Mouse (Mus musculus) hindbrain, embryonic 11.5 days (tissue): ENCODE measurements at regions not wholly inside any gene's neighbourhood (a gene's known extent, or its start where the extent isn't known, plus 50 kb on each side); places are given as distances from the start of the nearest gene placed in this dataset.

ENCODE experiments used
- ATAC-seq: fragments of 200-750 bp; cut with Nextera tagmentation; 2 replicates; pipeline ENCODE4 v1.8.0; 2017; ENCODE audit warnings: mild to moderate bottlenecking, moderate TSS enrichment, moderate library complexity; ENCODE audit not compliant: low FRiP score
- DNase-seq: peaks from one replicate; pipeline ENCODE4 v3.0.0-alpha.2; 2015; ENCODE audit warnings: low spot score
- H3K27ac ChIP-seq: fragments of 300-500 bp; sonication (generic); 2 replicates; pipeline ENCODE4 v1.5.1; 2014; ENCODE audit warnings: mild to moderate bottlenecking, low read depth, low read length
- H3K27me3 ChIP-seq: fragments of 300-500 bp; sonication (generic); 2 replicates; pipeline ENCODE4 v1.6.1; 2014; ENCODE audit warnings: mild to moderate bottlenecking, low read length, moderate library complexity, mixed read lengths; ENCODE audit not compliant: control insufficient read depth, insufficient read depth
- H3K36me3 ChIP-seq: fragments of 300-500 bp; sonication (generic); 2 replicates; pipeline ENCODE4 v1.6.1; 2014; ENCODE audit warnings: mild to moderate bottlenecking, low read length, moderate library complexity, mixed read lengths; ENCODE audit not compliant: control insufficient read depth, insufficient read depth
- H3K4me1 ChIP-seq: fragments of 300-500 bp; sonication (generic); replicated peaks from 2 replicates; pipeline ENCODE4 v1.6.1; 2014; ENCODE audit warnings: low read length, mixed read lengths; ENCODE audit not compliant: control insufficient read depth, insufficient read depth
- H3K4me2 ChIP-seq: fragments of 300-500 bp; sonication (generic); replicated peaks from 2 replicates; pipeline ENCODE4 v1.6.1; 2014; ENCODE audit warnings: mild to moderate bottlenecking, low read depth, low read length
- H3K4me3 ChIP-seq: fragments of 300-500 bp; sonication (generic); 2 replicates; pipeline ENCODE4 v1.5.1; 2014; ENCODE audit warnings: low read depth, low read length
- H3K9ac ChIP-seq: fragments of 300-500 bp; sonication (generic); 2 replicates; pipeline ENCODE4 v1.6.1; 2014; ENCODE audit warnings: low read depth, low read length
- H3K9me3 ChIP-seq: fragments of 300-500 bp; sonication (generic); 2 replicates; pipeline ENCODE4 v1.6.1; 2016; ENCODE audit warnings: low read length; ENCODE audit not compliant: control insufficient read depth
- WGBS: fragments of 180-500 bp; shearing (Covaris S2); extraction: QIAGEN DNeasy Blood & Tissue Kit; methylation state at CpG from one replicate; pipeline ENCODE4 v1.1.7; 2014; 5-methylcytosine and 5-hydroxymethylcytosine counted together

GRCm38 (mm10) chr8:103884873-103885780, 216.3 kb upstream of the Cdh5 start:
- no peaks in the 10 kb centered on the region for H3K27me3 ChIP-seq
- no peaks in the 10 kb centered on the region for H3K4me1 ChIP-seq
- WGBS, result 91% methylated on average over 12 of the region's 12 CpGs
- no peak overlapping the region for H3K9ac ChIP-seq
- no peak overlapping the region for H3K4me2 ChIP-seq
- no peak overlapping the region for H3K4me3 ChIP-seq
- ATAC-seq, result no peak
- no peaks in the 10 kb centered on the region for H3K9me3 ChIP-seq
- no peak overlapping the region for H3K27ac ChIP-seq
- no peaks in the 10 kb centered on the region for H3K36me3 ChIP-seq
- DNase-seq, result no peak

GRCm38 (mm10) chr8:103894589-103894988, 206.8 kb upstream of the Cdh5 start:
- no peak for DNase-seq
- WGBS, result 91% methylated on average over 6 of the region's 6 CpGs

GRCm38 (mm10) chr8:103895132-103895531, 206.3 kb upstream of the Cdh5 start:
- no peak for ATAC-seq
- Histone ChIP-seq H3K9ac (no peak overlapping the region), H3K4me1 (no peaks in the 10 kb centered on the region), H3K36me3 (no peaks in the 10 kb centered on the region), H3K27me3 (no peaks in the 10 kb centered on the region), H3K9me3 (no peaks in the 10 kb centered on the region), H3K27ac (no peak overlapping the region), H3K4me2 (no peak overlapping the region), H3K4me3 (no peak overlapping the region)
- 90% methylated on average over 6 of the region's 6 CpGs for WGBS
- DNase-seq, result no peak

More at GRCm38 (mm10) chr8:103894589-103894988, 206.8 kb upstream of the Cdh5 start:
- H3K27me3 ChIP-seq, result no peaks in the 10 kb centered on the region
- H3K4me1 ChIP-seq, result no peaks in the 10 kb centered on the region
- no peak for ATAC-seq
- H3K4me3 ChIP-seq, result no peak overlapping the region
- H3K4me2 ChIP-seq, result no peak overlapping the region
- H3K27ac ChIP-seq, result no peak overlapping the region
- no peaks in the 10 kb centered on the region for H3K36me3 ChIP-seq
- H3K9me3 ChIP-seq, result no peaks in the 10 kb centered on the region
- H3K9ac ChIP-seq, result no peak overlapping the region

- DNase-seq, result no peak
- H3K9me3 ChIP-seq, result no peaks in the 10 kb centered on the region
- no peaks in the 10 kb centered on the region for H3K27me3 ChIP-seq
- H3K9ac ChIP-seq, result no peak overlapping the region
- no peak overlapping the region for H3K4me2 ChIP-seq
- no peak overlapping the region for H3K27ac ChIP-seq
- no peaks in the 10 kb centered on the region for H3K4me1 ChIP-seq
- H3K4me3 ChIP-seq, result no peak overlapping the region
- ATAC-seq, result no peak
- WGBS, result 81% methylated on average over 7 of the region's 7 CpGs
- H3K36me3 ChIP-seq, result no peaks in the 10 kb centered on the region
Observed at GRCm38 (mm10) chr8:103897463-103897862, 204.0 kb upstream of the Cdh5 start.

- no peak overlapping the region for H3K4me2 ChIP-seq
- H3K36me3 ChIP-seq, result no peaks in the 10 kb centered on the region
- no peaks in the 10 kb centered on the region for H3K27me3 ChIP-seq
- H3K27ac ChIP-seq, result no peak overlapping the region
- no peaks in the 10 kb centered on the region for H3K4me1 ChIP-seq
- H3K4me3 ChIP-seq, result no peak overlapping the region
- ATAC-seq (no peak), DNase-seq (no peak)
- H3K9me3 ChIP-seq, result no peaks in the 10 kb centered on the region
- no peak overlapping the region for H3K9ac ChIP-seq
- 64% methylated on average over 1 of the region's 1 CpGs for WGBS
Observed at GRCm38 (mm10) chr8:103902516-103902915, 198.9 kb upstream of the Cdh5 start.

GRCm38 (mm10) chr8:103903635-103904034, 197.8 kb upstream of the Cdh5 start:
- no peaks in the 10 kb centered on the region for H3K27me3 ChIP-seq
- WGBS, result 90% methylated on average over 5 of the region's 5 CpGs
- no peak overlapping the region for H3K4me2 ChIP-seq
- H3K9me3 ChIP-seq, result no peaks in the 10 kb centered on the region
- H3K9ac ChIP-seq, result no peak overlapping the region
- no peaks in the 10 kb centered on the region for H3K4me1 ChIP-seq
- DNase-seq (no peak), ATAC-seq (no peak)
- H3K27ac ChIP-seq, result no peak overlapping the region
- H3K36me3 ChIP-seq, result no peaks in the 10 kb centered on the region
- H3K4me3 ChIP-seq, result no peak overlapping the region

GRCm38 (mm10) chr8:103907662-103908061, 193.8 kb upstream of the Cdh5 start:
- Histone ChIP-seq H3K4me3 (no peak overlapping the region), H3K4me1 (no peaks in the 10 kb centered on the region), H3K27me3 (no peaks in the 10 kb centered on the region), H3K27ac (no peak overlapping the region), H3K4me2 (no peak overlapping the region), H3K9me3 (no peaks in the 10 kb centered on the region), H3K36me3 (no peaks in the 10 kb centered on the region), H3K9ac (no peak overlapping the region)
- WGBS, result 90% methylated on average over 4 of the region's 4 CpGs
- ATAC-seq (no peak), DNase-seq (no peak)

GRCm38 (mm10) chr8:103911287-103912015, 190.0 kb upstream of the Cdh5 start:
- Histone ChIP-seq H3K4me3 (no peak overlapping the region), H3K4me1 (no peaks in the 10 kb centered on the region), H3K27ac (no peak overlapping the region), H3K9me3 (no peaks in the 10 kb centered on the region), H3K9ac (no peak overlapping the region), H3K27me3 (no peaks in the 10 kb centered on the region), H3K4me2 (no peak overlapping the region), H3K36me3 (no peaks in the 10 kb centered on the region)
- DNase-seq, result no peak
- 78% methylated on average over 2 of the region's 2 CpGs for WGBS
- no peak for ATAC-seq
